Comparison of ENCODE assay signal across 16 mouse cellular contexts in the genomic region with DNA sequence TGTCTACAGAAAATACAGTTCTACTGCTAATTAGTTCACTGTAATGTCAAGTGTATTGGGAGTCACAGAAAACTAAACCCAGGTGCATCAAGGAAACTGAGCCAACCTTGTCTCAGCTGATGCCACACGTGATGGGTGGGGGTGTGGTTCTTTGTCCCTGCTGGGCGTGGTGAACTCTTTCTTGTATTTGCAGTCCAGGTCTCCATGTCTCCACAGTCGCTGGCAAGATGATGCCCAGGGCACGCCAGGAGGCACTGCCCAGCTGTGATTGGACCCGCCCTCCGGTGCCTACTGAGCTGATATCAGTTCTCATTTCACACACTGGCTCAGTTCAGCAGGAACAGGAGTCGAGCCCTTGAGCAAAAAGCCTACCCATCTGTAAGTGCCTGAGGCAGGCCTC.
DNase-seq lines count a peak whose midpoint lies in the region; ATAC-seq and TF ChIP-seq lines count a peak whose summit lies in the region.
"Had no signal": no experiment of that assay in that cellular context is flagged by ENCODE, and none has a peak within 500 bp of the region (broad histone marks: within the 10 kb centered on the region; RNA-seq: fewer than 3 reads in every experiment).

No protein-coding gene starts in this region.

- H3K36me3 ChIP-seq in heart, embryonic 12.5 days: peaks cover 94% of the 10 kb centered on the region
- peaks cover 79% of the 10 kb centered on the region for H3K36me3 ChIP-seq in embryonic facial prominence, embryonic 15.5 days
- peaks cover 92% of the 10 kb centered on the region for H3K36me3 ChIP-seq in limb, embryonic 14.5 days (ENCODE audit: control insufficient read depth, insufficient read depth, low read length)

- no peak overlapping the region for H3K4me3 ChIP-seq in heart, embryonic 12.5 days
- H3K4me3 ChIP-seq in left cerebral cortex, adult 2 months: no peak overlapping the region
- no peak overlapping the region for H3K4me3 ChIP-seq in embryonic facial prominence, embryonic 15.5 days (replicated peaks)
- no peak overlapping the region for H3K4me3 ChIP-seq in limb, embryonic 14.5 days (replicated peaks; ENCODE audit: low read length)
- H3K4me3 ChIP-seq: heart, adult 2 months; liver, embryonic 12.5 days; lung, embryonic 15.5 days had no signal

- H3K27me3 ChIP-seq in heart, embryonic 12.5 days (replicated peaks): no peaks in the 10 kb centered on the region
- H3K27me3 ChIP-seq in embryonic facial prominence, embryonic 15.5 days: no peaks in the 10 kb centered on the region
- no peaks in the 10 kb centered on the region for H3K27me3 ChIP-seq in limb, embryonic 14.5 days (ENCODE audit: control insufficient read depth, insufficient read depth, low read length)
- H3K27me3 ChIP-seq: liver, embryonic 12.5 days; lung, embryonic 15.5 days had no signal

- 83% methylated on average over 7 of the region's 7 CpGs for WGBS in heart, embryonic 12.5 days
- WGBS in embryonic facial prominence, embryonic 15.5 days: 62% methylated on average over 7 of the region's 7 CpGs
- 62% methylated on average over 7 of the region's 7 CpGs for WGBS in limb, embryonic 14.5 days

- no peak for ATAC-seq in heart, embryonic 12.5 days (ENCODE audit: insufficient number of reproducible peaks, low FRiP score)
- no peak for ATAC-seq in embryonic facial prominence, embryonic 15.5 days (ENCODE audit: insufficient number of reproducible peaks, low FRiP score, low TSS enrichment, low read depth)
- ATAC-seq in limb, embryonic 14.5 days (ENCODE audit: low FRiP score, low read depth): no peak
- ATAC-seq: hindbrain, embryonic 16.5 days; liver, embryonic 12.5 days had no signal

- H3K9me3 ChIP-seq in heart, embryonic 12.5 days (replicated peaks): no peaks in the 10 kb centered on the region
- H3K9me3 ChIP-seq in embryonic facial prominence, embryonic 15.5 days (replicated peaks): no peaks in the 10 kb centered on the region
- H3K9me3 ChIP-seq in limb, embryonic 14.5 days (ENCODE audit: control insufficient read depth, low read length): no peaks in the 10 kb centered on the region
- H3K9me3 ChIP-seq: liver, embryonic 12.5 days; lung, embryonic 15.5 days had no signal

- no peak overlapping the region for H3K9ac ChIP-seq in heart, embryonic 12.5 days
- no peak overlapping the region for H3K9ac ChIP-seq in embryonic facial prominence, embryonic 15.5 days
- no peak overlapping the region for H3K9ac ChIP-seq in limb, embryonic 14.5 days (ENCODE audit: low read depth, low read length, severe bottlenecking)
- H3K9ac ChIP-seq: liver, embryonic 12.5 days; lung, embryonic 15.5 days had no signal

- peaks cover 8% of the 10 kb centered on the region; the same call in 1 of the 2 replicates for H3K4me1 ChIP-seq in heart, embryonic 12.5 days (replicated peaks)
- peaks cover 14% of the 10 kb centered on the region; the same call in 1 of the 2 replicates for H3K4me1 ChIP-seq in embryonic facial prominence, embryonic 15.5 days
- H3K4me1 ChIP-seq in limb, embryonic 14.5 days (ENCODE audit: control insufficient read depth, insufficient read depth, low read length): peaks cover 23% of the 10 kb centered on the region
- H3K4me1 ChIP-seq: liver, embryonic 12.5 days had no signal

- intact Hi-C loops in left cerebral cortex, adult 2 months (cut with DNase I): no loop called here
- intact Hi-C loops in left cerebral cortex, postnatal 25 days (cut with DNase I): no loop called here

- H3K4me2 ChIP-seq in heart, embryonic 12.5 days: no peak overlapping the region
- H3K4me2 ChIP-seq in embryonic facial prominence, embryonic 15.5 days (replicated peaks): no peak overlapping the region
- no peak overlapping the region for H3K4me2 ChIP-seq in limb, embryonic 14.5 days (replicated peaks; ENCODE audit: low read depth, low read length, severe bottlenecking)
- H3K4me2 ChIP-seq: liver, embryonic 12.5 days; lung, embryonic 15.5 days had no signal

- H3K27ac ChIP-seq in heart, embryonic 12.5 days (ENCODE audit: poor library complexity, severe bottlenecking): no peak overlapping the region
- H3K27ac ChIP-seq in left cerebral cortex, adult 2 months: peak overlapping the region; percentile 41; the same call in 1 of the 2 replicates
- H3K27ac ChIP-seq in embryonic facial prominence, embryonic 15.5 days (replicated peaks): 0 out of 2 replicates have a peak overlapping the region, but pooled peaks have one; percentile 53
- H3K27ac ChIP-seq in limb, embryonic 14.5 days (replicated peaks; ENCODE audit: low read depth, low read length): 0 out of 2 replicates have a peak overlapping the region, but pooled peaks have one; percentile 21
- H3K27ac ChIP-seq: heart, adult 2 months; liver, embryonic 12.5 days; lung, embryonic 15.5 days had no signal

- DNase-seq in heart, adult 11 months: peak; percentile 96
- no peak for DNase-seq in left cerebral cortex, adult 2 months (ENCODE audit: extremely low spot score in 1 of 2, low spot score in 2 of 2)
- no peak for DNase-seq in left cerebral cortex, postnatal 25 days (ENCODE audit: low spot score in 2 of 2)
- no peak for DNase-seq in limb, embryonic 14.5 days (ENCODE audit: low spot score)
- DNase-seq in testis, postnatal 14 days (ENCODE audit: low spot score): no peak
- DNase-seq in layer of hippocampus, adult 8-10 months (ENCODE audit: low spot score in 2 of 2): no peak
- DNase-seq: adrenal gland, postnatal 36 days; cerebellum, postnatal 14 days; kidney, postnatal 14 days; thymus, adult 2 months had no signal

- TF ChIP-seq POLR2A in limb, embryonic 14.5 days (IDR thresholded peaks at IDR 0.05; ENCODE audit: borderline replicate concordance, extremely low read depth, insufficient read depth, insufficient read length): no peak

- no peak for TF ChIP-seq CTCF in left cerebral cortex, adult 2 months (IDR thresholded peaks at IDR 0.05)
